Mouse (Mus musculus) right cerebral cortex, postnatal 10 days (tissue): ENCODE results near the gene Gpr162.
"Not testable (repeated sequence)": the region's sequence is repeated elsewhere in the genome, so short reads cannot be mapped to it uniquely, and the experiment has no call there.

Source experiments
- DNase-seq, 2 experiments: peaks; one replicate each; pipeline ENCODE4 v3.0.0; 2021; ENCODE audit warnings: low spot score in 2 of 2

The Gpr162 gene

GRCm38 (mm10) chr6:124811701-124812560 is 51.9 kb downstream of the Gpr162 start:
- DNase-seq, result peak in 1 of 2 experiments; percentile 68

GRCm38 (mm10) chr6:124811403-124811665 is 52.4 kb downstream of the Gpr162 start:
- DNase-seq, result no peak

GRCm38 (mm10) chr6:124810566-124811402 is 53.0 kb downstream of the Gpr162 start:
- not testable (repeated sequence) for DNase-seq

DNA sequence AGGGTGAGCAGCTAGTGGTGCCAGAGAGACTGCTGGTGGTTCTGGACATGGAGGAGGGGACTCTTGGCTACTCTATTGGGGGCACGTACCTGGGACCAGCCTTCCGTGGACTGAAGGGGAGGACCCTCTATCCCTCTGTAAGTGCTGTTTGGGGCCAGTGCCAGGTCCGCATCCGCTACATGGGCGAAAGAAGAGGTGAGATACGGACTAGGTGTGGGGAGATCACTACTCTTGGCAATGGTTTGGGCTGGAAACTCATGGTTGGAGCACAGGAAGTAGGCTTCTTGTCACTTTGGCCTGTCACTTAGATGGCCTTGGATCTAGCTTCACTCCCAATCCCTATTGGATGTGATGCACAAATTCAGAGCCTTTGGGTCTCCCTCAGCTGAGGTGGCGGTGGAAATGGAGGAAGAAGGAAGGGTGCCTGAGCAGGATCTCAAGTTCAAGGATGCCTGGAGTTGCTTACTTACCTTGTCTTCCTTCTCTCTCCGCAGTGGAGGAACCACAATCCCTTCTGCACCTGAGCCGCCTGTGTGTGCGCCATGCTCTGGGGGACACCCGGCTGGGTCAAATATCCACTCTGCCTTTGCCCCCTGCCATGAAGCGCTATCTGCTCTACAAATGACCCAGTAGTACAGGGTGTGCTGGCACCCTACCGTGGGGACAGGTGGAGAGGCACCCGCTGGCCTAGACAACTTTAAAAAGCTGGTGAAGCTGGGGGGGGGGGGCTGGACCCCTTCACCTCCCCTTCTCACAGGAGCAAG is 53.8 kb downstream of the Gpr162 start:
- DNase-seq, result peak in 1 of 2 experiments; percentile 49

GRCm38 (mm10) chr6:124809052-124809774 is 54.6 kb downstream of the Gpr162 start:
- DNase-seq, result peak; percentile 78 to 80
